Mouse (Mus musculus): ENCODE measurements at regions not wholly inside any gene's neighbourhood (a gene's known extent, or its start where the extent isn't known, plus 50 kb on each side); places are given as distances from the start of the nearest gene placed in this dataset.

DNA sequence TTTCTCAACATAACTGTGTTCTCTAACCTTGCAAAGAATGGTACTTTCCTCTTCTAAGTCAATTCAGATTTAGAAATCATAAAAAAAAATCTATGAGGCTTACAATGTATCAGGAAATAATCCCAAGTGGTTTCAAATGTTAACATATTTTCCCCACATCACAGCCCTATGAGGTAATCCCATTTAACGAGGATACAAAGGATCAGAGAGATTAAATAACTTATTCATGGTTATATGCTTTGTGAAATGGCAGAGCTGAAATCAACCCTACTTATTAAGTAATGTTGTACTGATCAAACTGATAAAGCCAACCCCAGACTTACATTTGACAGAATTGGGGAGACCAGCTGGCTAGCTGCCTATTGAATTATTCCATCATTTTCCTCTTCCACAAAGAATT lies 614.4 kb downstream of the Ntrk3 start:
- intact Hi-C loops (cut with DNase I), result no loop called here
- Histone ChIP-seq H3K4me3 (no peak overlapping the region), H3K27ac (no peak overlapping the region)
- no peak for DNase-seq (ENCODE audit: extremely low spot score in 1 of 2, low spot score in 2 of 2)
- no peak for TF ChIP-seq CTCF (IDR thresholded peaks at IDR 0.05)

DNA sequence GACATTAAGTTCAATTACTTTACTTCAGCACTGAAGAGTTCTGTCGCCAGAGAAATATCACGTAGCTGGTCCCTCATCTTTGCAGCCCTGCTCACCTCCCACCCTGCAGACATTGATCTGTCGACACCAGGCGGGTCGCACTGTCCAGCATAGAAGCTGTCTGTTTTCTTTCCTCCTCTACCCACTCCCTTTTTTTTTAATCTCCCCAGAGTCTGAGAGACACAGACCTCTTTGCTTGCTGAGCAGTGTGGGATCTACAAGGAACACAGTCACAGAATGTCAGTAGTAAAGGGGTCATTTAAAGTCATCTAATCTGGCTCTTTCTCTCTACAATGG lies 616.7 kb downstream of the Ntrk3 start:
- DNase-seq (ENCODE audit: extremely low spot score in 1 of 2, low spot score in 2 of 2), result no peak
- no peak for TF ChIP-seq CTCF (IDR thresholded peaks at IDR 0.05)
- no peak overlapping the region for H3K27ac ChIP-seq
- intact Hi-C loops (cut with DNase I), result no loop called here
- no peak overlapping the region for H3K4me3 ChIP-seq

DNA sequence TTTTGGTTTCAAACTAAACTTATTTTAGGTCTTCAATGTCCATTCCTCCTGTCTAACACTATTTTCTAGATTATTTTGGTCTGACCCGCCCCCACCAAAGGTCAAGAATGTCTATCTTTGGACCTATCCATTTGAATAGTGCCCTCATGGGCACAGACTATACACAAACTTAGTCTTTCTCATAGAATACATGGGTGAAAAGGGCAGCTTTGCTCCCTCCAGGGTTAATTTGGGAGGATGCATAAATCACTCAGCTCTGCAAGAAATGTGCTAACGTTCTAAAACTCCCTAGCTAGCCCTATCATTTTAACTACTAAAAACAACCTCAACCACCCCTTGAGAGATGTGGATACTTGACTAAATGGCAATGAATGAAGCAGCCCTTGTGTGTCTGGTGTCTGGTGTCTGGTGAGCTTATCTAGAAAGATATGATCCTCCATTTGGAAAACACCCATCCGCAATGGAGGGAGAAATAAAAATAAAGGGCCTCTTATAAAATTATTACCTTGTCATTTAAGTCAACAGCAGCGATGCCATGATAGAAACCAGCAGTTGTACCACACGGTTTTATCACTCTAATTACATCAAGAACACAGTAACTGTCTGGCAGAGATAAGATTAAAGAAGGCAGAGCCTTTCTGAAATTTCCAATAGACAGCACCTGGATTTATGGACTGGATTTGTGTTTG lies 617.2 kb downstream of the Ntrk3 start:
- no peak for TF ChIP-seq CTCF (IDR thresholded peaks at IDR 0.05)
- H3K4me3 ChIP-seq, result no peak overlapping the region
- intact Hi-C loops (cut with DNase I), result no loop called here
- no peak for DNase-seq (ENCODE audit: extremely low spot score in 1 of 2, low spot score in 2 of 2)
- no peak overlapping the region for H3K27ac ChIP-seq

DNA sequence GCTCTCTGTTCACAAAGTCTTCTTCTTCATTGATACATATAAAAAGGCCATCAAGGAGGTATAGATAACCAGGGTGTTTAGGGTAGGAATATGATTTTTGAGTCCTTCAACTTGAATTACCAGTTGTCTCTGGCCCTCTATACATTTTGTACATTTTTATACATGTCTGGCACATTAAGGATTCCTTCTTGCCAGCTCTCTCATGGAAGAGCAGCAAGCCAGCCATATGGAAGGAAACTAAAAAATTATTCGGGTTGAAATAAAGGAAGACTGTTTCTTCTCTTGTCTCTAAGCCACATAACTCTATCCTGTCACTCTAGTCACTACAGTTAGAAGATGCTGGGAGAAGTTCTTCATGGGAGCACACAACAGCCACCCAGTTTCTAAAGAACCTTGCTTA lies 618.0 kb downstream of the Ntrk3 start:
- no peak for TF ChIP-seq CTCF (IDR thresholded peaks at IDR 0.05)
- no peak overlapping the region for H3K27ac ChIP-seq
- no peak for DNase-seq (ENCODE audit: extremely low spot score in 1 of 2, low spot score in 2 of 2)
- intact Hi-C loops (cut with DNase I), result no loop called here
- H3K4me3 ChIP-seq, result no peak overlapping the region

DNA sequence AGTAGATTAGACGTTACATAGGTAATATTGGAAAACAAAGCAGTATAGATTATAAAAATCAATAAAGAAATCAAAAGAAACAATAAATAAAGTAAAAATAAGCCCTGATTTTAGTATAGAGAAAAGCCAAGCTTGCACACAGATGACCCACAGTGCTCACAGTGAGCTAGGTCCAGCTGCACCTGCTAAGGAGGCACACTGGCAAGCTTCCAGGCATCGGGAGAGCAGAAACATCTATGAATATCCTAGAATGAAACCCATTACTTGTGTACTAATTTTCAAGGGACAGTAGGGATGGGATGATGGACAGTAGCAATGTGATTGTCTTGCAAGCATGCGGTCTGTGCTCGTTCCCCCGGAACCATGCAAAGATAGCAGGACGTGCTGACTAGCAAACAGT lies 626.5 kb downstream of the Ntrk3 start:
- intact Hi-C loops (cut with DNase I), result no loop called here
- no peak for TF ChIP-seq CTCF (IDR thresholded peaks at IDR 0.05)
- DNase-seq (ENCODE audit: extremely low spot score in 1 of 2, low spot score in 2 of 2), result no peak

DNA sequence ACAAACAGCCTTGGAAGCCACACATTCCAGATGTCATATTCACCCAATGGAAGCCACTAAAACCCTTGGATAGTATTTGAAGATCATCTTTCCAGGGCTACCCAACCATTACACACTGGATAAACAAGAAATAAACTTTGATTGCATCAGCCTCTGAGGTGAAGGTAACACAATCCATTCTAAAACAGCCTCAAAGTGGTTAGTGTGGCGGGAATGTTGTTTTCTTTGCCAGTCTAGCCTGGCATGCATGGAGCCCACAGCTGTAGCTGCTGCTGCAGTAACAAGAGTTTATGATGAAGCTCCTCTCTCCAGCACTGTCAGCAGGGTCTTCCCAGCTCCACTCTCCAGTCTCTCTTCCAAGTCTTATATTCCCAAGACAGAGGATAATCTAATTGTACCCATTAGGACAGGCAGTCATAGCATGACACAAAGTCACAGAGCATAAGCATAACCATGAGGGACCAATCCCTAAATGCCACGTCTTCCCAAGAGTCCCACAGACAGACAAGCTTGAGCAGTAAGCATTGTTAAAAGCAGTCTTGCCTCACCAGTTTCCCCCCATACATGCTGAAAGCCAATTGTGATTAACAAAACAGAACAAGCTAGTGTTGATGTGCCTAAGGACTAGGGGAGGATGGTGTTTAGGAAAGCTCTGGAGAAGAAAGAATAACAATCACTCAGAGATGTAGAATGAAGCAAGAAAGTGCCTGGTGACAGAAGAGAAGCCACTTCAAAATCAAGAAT lies 634.1 kb downstream of the Ntrk3 start:
- no peak for TF ChIP-seq CTCF (IDR thresholded peaks at IDR 0.05)
- no peak overlapping the region for H3K4me3 ChIP-seq
- no peak for DNase-seq (ENCODE audit: extremely low spot score in 1 of 2, low spot score in 2 of 2)
- H3K27ac ChIP-seq, result no peak overlapping the region
- intact Hi-C loops (cut with DNase I), result no loop called here

More for the DNA sequence above, 626.5 kb downstream of the Ntrk3 start:
- no peak overlapping the region for H3K4me3 ChIP-seq
- no peak overlapping the region for H3K27ac ChIP-seq

DNA sequence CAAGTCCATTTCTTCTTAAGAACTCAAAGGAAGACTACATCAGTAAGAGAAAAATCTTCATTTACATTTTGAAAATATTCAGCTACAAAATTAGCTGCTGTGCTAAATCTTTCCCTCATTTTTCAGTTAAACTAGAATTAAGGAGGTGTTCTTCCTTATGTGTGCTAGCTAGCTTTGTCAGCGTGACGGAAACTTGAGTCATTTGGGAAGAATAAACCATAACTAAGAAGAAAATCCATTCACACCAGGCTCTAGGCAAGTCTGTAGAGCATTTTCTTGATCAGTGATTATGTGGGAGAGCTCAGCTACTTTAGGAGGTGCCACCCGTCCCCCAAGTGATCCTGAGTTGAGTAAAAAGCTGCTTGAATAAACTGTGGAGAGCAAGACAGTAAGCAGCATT lies 635.4 kb downstream of the Ntrk3 start:
- Histone ChIP-seq H3K27ac (no peak overlapping the region), H3K4me3 (no peak overlapping the region)
- intact Hi-C loops (cut with DNase I), result no loop called here
- TF ChIP-seq CTCF (IDR thresholded peaks at IDR 0.05), result no peak
- DNase-seq (ENCODE audit: extremely low spot score in 1 of 2, low spot score in 2 of 2), result no peak

DNA sequence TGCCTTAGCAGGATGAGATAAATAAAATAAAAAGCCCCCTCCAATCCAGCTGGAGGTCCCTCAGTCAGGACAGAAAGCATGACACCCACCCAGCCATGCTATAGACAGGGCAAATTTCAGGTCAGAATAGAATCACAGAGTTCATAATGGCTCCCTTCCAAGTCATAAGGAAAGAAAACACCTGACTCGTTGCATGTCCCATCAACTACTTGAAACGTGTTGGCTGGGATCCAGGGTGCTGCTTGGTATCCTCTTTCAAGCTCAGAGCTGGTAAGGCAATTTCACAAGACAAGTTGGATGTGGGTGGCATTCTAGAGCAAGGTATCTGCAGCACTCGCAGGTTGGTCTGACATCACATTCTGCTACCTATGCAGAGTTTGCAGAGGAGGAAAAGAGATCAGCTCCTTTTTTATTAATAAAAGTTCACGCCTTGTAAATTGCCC lies 651.2 kb downstream of the Ntrk3 start:
- no peak overlapping the region for H3K4me3 ChIP-seq
- H3K27ac ChIP-seq, result no peak overlapping the region
- TF ChIP-seq CTCF (IDR thresholded peaks at IDR 0.05), result no peak
- DNase-seq (ENCODE audit: extremely low spot score in 1 of 2, low spot score in 2 of 2), result peak in 1 of 2 experiments; percentile 18
- intact Hi-C loops (cut with DNase I), result no loop called here

DNA sequence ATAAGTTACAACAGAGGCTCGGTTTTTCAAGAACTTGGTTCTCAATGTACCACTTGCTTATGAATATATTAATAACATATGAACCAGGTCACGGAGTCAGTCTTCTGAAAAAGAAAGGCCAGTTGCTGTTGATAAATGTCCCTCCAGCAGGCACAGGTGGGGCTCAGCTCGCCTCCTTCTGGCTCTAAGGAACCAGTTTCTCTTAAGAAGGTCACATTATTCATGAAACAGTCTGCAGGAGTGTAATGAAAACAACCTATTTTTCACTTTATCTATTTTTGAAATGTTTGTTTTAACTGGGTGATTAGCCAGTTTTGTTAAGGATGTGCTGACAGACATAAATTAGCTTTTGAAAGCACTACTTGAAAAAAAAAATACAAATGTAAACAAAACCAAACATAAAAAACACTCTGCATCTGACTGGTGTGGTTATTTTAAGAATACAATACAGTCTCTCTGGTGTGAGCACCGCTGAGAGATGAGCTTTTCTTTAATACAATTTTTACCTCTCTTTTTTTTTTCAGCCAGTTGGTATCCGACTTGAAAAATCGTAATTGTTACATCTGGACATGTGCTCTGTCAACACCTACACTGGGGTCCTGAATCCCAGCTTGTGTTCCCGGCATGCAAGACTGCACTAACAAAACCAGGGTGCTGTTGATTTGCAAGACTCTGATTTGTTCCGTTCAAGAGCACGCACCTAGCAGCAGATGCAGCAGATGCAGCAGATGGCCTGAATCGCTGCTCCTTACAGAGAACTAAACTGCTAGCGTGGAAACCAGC lies 651.8 kb downstream of the Ntrk3 start:
- DNase-seq (ENCODE audit: extremely low spot score in 1 of 2, low spot score in 2 of 2), result peak in 1 of 2 experiments; percentile 8
- H3K27ac ChIP-seq, result no peak overlapping the region
- intact Hi-C loops (cut with DNase I), result no loop called here
- no peak overlapping the region for H3K4me3 ChIP-seq
- TF ChIP-seq CTCF (IDR thresholded peaks at IDR 0.05), result no peak

DNA sequence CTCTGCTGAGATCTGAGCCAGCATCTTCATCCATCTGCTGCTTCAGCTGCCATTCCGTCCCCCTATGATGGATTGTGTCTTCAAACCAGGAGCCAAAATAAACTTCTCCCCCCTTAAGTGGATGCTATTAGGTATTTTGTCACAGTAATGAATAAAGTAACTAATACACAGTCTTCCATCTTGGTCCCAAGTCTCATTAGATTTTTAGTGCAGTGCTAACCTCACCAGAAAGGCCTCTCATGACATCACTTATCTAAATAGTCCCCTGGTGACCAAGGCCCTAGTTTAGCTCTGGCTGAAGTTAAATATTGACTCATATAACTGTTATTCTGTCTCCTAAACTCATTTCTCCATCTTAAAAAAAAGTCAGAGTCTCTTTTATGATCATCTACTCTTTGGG lies 658.1 kb downstream of the Ntrk3 start:
- no peak overlapping the region for H3K27ac ChIP-seq
- TF ChIP-seq CTCF (IDR thresholded peaks at IDR 0.05), result no peak
- DNase-seq (ENCODE audit: extremely low spot score in 1 of 2, low spot score in 2 of 2), result no peak
- intact Hi-C loops (cut with DNase I), result no loop called here
- no peak overlapping the region for H3K4me3 ChIP-seq

DNA sequence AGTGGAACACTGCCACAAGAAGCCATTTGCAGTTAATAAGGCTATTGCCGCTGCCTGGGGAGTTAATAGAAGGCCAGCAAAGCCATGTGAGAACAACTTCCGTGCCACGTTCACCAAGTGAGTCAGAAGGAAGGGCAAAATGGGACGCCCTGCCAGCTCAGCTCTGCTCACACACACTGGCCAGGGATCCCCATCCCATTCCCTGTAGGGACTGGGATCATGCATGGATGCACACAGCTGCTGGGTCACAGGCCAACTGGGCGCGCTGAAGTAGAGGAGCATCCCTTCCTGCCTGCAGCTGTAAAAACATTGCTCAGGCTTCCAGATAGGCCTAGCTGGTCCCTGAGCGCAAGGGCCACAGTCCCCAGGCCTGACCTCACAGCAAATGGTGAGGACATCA lies 666.7 kb downstream of the Ntrk3 start:
- Histone ChIP-seq H3K27ac (no peak overlapping the region), H3K4me3 (no peak overlapping the region)
- intact Hi-C loops (cut with DNase I), result no loop called here
- no peak for DNase-seq (ENCODE audit: extremely low spot score in 1 of 2, low spot score in 2 of 2)
- TF ChIP-seq CTCF (IDR thresholded peaks at IDR 0.05), result no peak

DNA sequence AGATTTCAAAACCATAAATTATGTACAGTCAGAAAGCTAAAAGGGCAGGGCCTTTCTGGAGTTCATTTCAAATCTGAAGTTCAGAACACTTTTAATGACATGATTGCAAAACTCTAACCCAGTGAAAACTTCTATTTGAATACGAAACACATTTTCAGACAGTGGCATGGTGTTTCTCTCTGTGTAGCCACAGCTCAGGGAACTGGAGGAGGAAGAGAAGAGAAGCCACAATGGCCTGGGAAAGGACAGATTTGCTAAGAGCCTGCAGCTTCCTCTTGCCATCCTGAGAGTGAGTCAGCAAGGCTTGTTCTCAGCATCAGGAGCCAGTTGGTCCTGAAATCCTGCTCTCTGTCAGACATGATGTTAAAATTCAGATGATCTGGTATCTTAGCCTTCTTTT lies 676.2 kb downstream of the Ntrk3 start:
- no peak overlapping the region for H3K27ac ChIP-seq
- no peak for TF ChIP-seq CTCF (IDR thresholded peaks at IDR 0.05)
- intact Hi-C loops (cut with DNase I), result no loop called here
- no peak overlapping the region for H3K4me3 ChIP-seq
- no peak for DNase-seq (ENCODE audit: extremely low spot score in 1 of 2, low spot score in 2 of 2)
